Mouse (Mus musculus): ENCODE measurements around the gene Acoxl. TPM values are rescaled to one million over a fixed set of nuclear protein-coding genes. Genes with fewer than 3 reads are reported as not detected.

Acoxl gene
- polyA plus RNA-seq, 1 experiment from 2014 or later, result not detected

- H3K9ac ChIP-seq (replicated peaks; ENCODE audit: low read depth, low read length), result no peak overlapping the region
- no peaks in the 10 kb centered on the region for H3K36me3 ChIP-seq (ENCODE audit: control insufficient read depth, insufficient read depth)
- no peaks in the 10 kb centered on the region for H3K9me3 ChIP-seq (ENCODE audit: control insufficient read depth, low read length)
- no peak for ATAC-seq
- H3K4me2 ChIP-seq (ENCODE audit: low read length), result no peak overlapping the region
- no peak overlapping the region for H3K4me3 ChIP-seq (replicated peaks; ENCODE audit: low read length)
- 86% methylated on average over 2 of the region's 2 CpGs for WGBS
- H3K4me1 ChIP-seq (replicated peaks; ENCODE audit: control insufficient read depth, insufficient read depth, low read length), result no peaks in the 10 kb centered on the region
- H3K27me3 ChIP-seq (replicated peaks; ENCODE audit: control insufficient read depth, insufficient read depth, low read length), result no peaks in the 10 kb centered on the region
- no peak overlapping the region for H3K27ac ChIP-seq (ENCODE audit: low read length)
Observed at GRCm38 (mm10) chr2:128029968-128030367, 191.3 kb downstream of the Acoxl start.

GRCm38 (mm10) chr2:128032111-128032510 is 193.4 kb downstream of the Acoxl start:
- no peaks in the 10 kb centered on the region for H3K27me3 ChIP-seq (replicated peaks; ENCODE audit: control insufficient read depth, insufficient read depth, low read length)
- no peak overlapping the region for H3K4me2 ChIP-seq (ENCODE audit: low read length)
- no peak for ATAC-seq

GRCm38 (mm10) chr2:128033503-128033902 is 194.8 kb downstream of the Acoxl start:
- no peak overlapping the region for H3K9ac ChIP-seq (replicated peaks; ENCODE audit: low read depth, low read length)

More at GRCm38 (mm10) chr2:128032111-128032510, 193.4 kb downstream of the Acoxl start:
- Histone ChIP-seq H3K36me3 (ENCODE audit: control insufficient read depth, insufficient read depth) (no peaks in the 10 kb centered on the region), H3K4me1 (replicated peaks; ENCODE audit: control insufficient read depth, insufficient read depth, low read length) (no peaks in the 10 kb centered on the region), H3K27ac (ENCODE audit: low read length) (no peak overlapping the region), H3K4me3 (replicated peaks; ENCODE audit: low read length) (no peak overlapping the region), H3K9ac (replicated peaks; ENCODE audit: low read depth, low read length) (no peak overlapping the region), H3K9me3 (ENCODE audit: control insufficient read depth, low read length) (no peaks in the 10 kb centered on the region)
- 24% methylated on average over 4 of the region's 4 CpGs for WGBS

DNA sequence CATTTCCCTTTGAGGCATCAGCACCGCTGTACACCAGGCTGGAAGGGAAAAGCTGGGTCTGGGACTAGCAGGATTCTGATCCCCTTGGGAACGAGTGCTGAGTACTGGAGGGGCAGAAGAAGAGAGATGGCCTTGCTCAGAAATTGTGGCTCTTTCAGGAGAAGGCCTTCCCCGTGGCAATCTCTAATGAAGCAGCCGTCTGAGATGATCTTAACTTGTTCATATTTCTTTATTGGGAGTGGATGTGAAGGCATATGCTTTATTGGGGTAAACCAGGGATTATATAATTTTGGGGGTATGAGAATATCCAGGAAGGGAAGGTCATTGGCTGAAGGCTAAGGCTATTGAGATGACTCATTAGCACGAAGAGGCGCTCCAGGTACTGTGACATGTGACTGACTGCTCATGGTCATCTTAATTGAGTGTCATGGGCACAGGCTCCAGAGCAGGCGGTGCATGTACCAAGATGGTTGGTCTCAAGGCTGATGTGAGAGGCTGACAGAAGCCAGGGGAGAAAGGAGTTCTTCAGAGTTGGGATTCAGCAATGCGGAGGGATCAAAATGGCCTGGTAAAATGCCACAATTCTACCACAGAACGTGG is 195.5 kb downstream of the Acoxl start:
- H3K9ac ChIP-seq (replicated peaks; ENCODE audit: low read depth, low read length), result no peak overlapping the region
- no peaks in the 10 kb centered on the region for H3K4me1 ChIP-seq (replicated peaks; ENCODE audit: control insufficient read depth, insufficient read depth, low read length)
- no peak overlapping the region for H3K4me3 ChIP-seq (replicated peaks; ENCODE audit: low read length)
- no peak overlapping the region for H3K27ac ChIP-seq (ENCODE audit: low read length)
- no peak for ATAC-seq
- WGBS, result 90% methylated on average over 9 of the region's 9 CpGs
- H3K36me3 ChIP-seq (ENCODE audit: control insufficient read depth, insufficient read depth), result no peaks in the 10 kb centered on the region
- no peaks in the 10 kb centered on the region for H3K27me3 ChIP-seq (replicated peaks; ENCODE audit: control insufficient read depth, insufficient read depth, low read length)
- no peaks in the 10 kb centered on the region for H3K9me3 ChIP-seq (ENCODE audit: control insufficient read depth, low read length)
- no peak overlapping the region for H3K4me2 ChIP-seq (ENCODE audit: low read length)

More at GRCm38 (mm10) chr2:128033503-128033902, 194.8 kb downstream of the Acoxl start:
- Histone ChIP-seq H3K27me3 (replicated peaks; ENCODE audit: control insufficient read depth, insufficient read depth, low read length) (no peaks in the 10 kb centered on the region), H3K36me3 (ENCODE audit: control insufficient read depth, insufficient read depth) (no peaks in the 10 kb centered on the region), H3K27ac (ENCODE audit: low read length) (no peak overlapping the region), H3K4me3 (replicated peaks; ENCODE audit: low read length) (no peak overlapping the region), H3K9me3 (ENCODE audit: control insufficient read depth, low read length) (no peaks in the 10 kb centered on the region), H3K4me1 (replicated peaks; ENCODE audit: control insufficient read depth, insufficient read depth, low read length) (no peaks in the 10 kb centered on the region), H3K4me2 (ENCODE audit: low read length) (no peak overlapping the region)
- ATAC-seq, result no peak
- WGBS, result 76% methylated on average over 3 of the region's 3 CpGs

DNA sequence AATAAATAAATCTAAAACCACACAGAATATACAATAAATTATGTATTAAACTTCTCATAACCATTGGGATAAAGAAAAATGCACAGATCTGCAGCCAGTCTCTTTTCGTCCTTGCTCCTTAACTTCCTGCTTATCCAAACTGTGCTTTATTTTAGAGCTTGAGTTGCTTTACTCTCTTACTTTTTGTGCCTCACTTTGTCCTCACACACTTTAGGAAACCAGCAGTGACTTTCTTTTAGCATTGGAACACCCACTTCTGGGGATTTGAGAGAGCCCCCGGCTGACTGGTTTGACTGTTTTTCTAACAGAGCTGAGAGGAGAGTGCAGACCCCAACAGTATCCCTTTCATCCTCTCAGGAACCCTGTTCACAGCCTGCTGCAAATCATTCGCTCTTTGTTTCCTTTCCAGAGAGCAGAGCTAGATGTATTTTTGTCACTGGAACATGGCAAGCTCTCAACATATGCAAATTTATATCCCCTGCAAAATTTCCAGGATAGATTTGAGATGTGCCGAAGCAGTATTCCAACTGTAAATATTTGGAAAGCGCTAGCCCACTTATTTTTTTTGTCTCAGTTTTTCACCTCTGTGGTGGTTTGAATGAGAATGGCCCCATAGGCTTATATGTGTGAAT is 199.7 kb downstream of the Acoxl start:
- H3K4me3 ChIP-seq (replicated peaks; ENCODE audit: low read length), result no peak overlapping the region
- H3K4me1 ChIP-seq (replicated peaks; ENCODE audit: control insufficient read depth, insufficient read depth, low read length), result no peaks in the 10 kb centered on the region
- H3K4me2 ChIP-seq (ENCODE audit: low read length), result no peak overlapping the region
- WGBS, result 80% methylated on average over 5 of the region's 5 CpGs
- H3K36me3 ChIP-seq (ENCODE audit: control insufficient read depth, insufficient read depth), result no peaks in the 10 kb centered on the region
- H3K27ac ChIP-seq (ENCODE audit: low read length), result no peak overlapping the region
- no peak for ATAC-seq
- H3K27me3 ChIP-seq (replicated peaks; ENCODE audit: control insufficient read depth, insufficient read depth, low read length), result no peaks in the 10 kb centered on the region
- H3K9me3 ChIP-seq (ENCODE audit: control insufficient read depth, low read length), result no peaks in the 10 kb centered on the region
- H3K9ac ChIP-seq (replicated peaks; ENCODE audit: low read depth, low read length), result no peak overlapping the region

DNA sequence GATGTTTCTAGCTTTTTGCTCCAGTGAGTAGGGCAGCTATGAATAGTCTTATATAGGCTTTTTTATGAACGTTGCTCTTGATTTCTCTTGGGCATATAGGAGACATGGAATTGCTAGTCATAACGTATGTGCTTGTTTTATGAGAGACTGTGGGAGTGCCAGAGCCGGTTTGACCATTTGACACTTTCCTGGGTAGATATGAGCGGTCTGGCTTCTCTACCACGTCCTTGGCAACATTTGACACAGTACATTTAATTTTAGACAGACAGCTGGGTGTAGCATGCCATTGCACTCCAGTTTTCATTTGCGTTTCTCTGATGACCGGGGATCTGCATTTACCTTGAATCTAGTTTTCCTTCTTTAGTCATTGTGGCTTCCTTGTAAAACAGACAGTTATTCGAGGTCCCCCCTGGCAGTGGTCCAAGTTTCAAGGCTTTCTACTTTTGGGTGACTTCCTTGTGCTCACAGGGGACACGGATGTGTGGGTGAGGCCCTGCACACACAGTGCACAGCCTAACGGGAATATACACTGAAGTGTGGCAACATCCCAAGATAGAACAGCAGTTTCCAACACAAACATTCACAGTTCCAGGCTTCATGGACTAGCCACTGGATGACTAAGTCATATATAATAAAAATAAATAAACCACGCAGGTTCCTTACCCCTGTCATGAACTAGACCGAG is 202.5 kb downstream of the Acoxl start:
- no peaks in the 10 kb centered on the region for H3K9me3 ChIP-seq (ENCODE audit: control insufficient read depth, low read length)
- no peaks in the 10 kb centered on the region for H3K36me3 ChIP-seq (ENCODE audit: control insufficient read depth, insufficient read depth)
- no peak overlapping the region for H3K9ac ChIP-seq (replicated peaks; ENCODE audit: low read depth, low read length)
- H3K27me3 ChIP-seq (replicated peaks; ENCODE audit: control insufficient read depth, insufficient read depth, low read length), result no peaks in the 10 kb centered on the region
- H3K4me2 ChIP-seq (ENCODE audit: low read length), result no peak overlapping the region
- 83% methylated on average over 12 of the region's 12 CpGs for WGBS
- no peaks in the 10 kb centered on the region for H3K4me1 ChIP-seq (replicated peaks; ENCODE audit: control insufficient read depth, insufficient read depth, low read length)
- H3K27ac ChIP-seq (ENCODE audit: low read length), result no peak overlapping the region
- no peak for ATAC-seq
- H3K4me3 ChIP-seq (replicated peaks; ENCODE audit: low read length), result no peak overlapping the region

DNA sequence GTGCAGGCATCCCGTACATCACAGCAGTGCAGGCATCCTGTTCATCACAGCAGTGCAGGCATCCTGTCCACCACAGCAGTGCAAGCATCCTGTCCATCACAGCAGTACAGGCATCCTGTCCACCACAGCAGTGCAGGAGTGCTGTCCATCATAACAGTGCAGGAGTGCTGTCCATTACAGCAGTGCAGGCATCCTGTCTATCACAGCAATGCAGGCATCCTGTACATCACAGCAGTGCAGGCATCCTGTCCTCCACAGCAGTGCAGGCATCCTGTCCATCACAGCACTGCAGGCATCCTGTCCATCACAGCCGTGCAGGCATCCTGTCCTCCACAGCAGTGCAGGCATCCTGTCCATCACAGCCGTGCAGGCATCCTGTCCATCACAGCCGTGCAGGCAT is 207.8 kb downstream of the Acoxl start:
- ATAC-seq, result no peak
- Histone ChIP-seq H3K27me3 (replicated peaks; ENCODE audit: control insufficient read depth, insufficient read depth, low read length) (no peaks in the 10 kb centered on the region), H3K9ac (replicated peaks; ENCODE audit: low read depth, low read length) (no peak overlapping the region), H3K4me2 (ENCODE audit: low read length) (no peak overlapping the region), H3K36me3 (ENCODE audit: control insufficient read depth, insufficient read depth) (no peaks in the 10 kb centered on the region), H3K4me1 (replicated peaks; ENCODE audit: control insufficient read depth, insufficient read depth, low read length) (peaks cover 3% of the 10 kb centered on the region), H3K27ac (ENCODE audit: low read length) (no peak overlapping the region), H3K9me3 (ENCODE audit: control insufficient read depth, low read length) (no peaks in the 10 kb centered on the region), H3K4me3 (replicated peaks; ENCODE audit: low read length) (no peak overlapping the region)
- WGBS, result 70% methylated on average over 4 of the region's 4 CpGs

- H3K4me3 ChIP-seq (replicated peaks; ENCODE audit: low read length), result no peak overlapping the region
- H3K27me3 ChIP-seq (replicated peaks; ENCODE audit: control insufficient read depth, insufficient read depth, low read length), result no peaks in the 10 kb centered on the region
- H3K9ac ChIP-seq (replicated peaks; ENCODE audit: low read depth, low read length), result no peak overlapping the region
- no peak overlapping the region for H3K27ac ChIP-seq (ENCODE audit: low read length)
- WGBS, result 77% methylated on average over 4 of the region's 4 CpGs
- H3K4me2 ChIP-seq (ENCODE audit: low read length), result no peak overlapping the region
- H3K9me3 ChIP-seq (ENCODE audit: control insufficient read depth, low read length), result no peaks in the 10 kb centered on the region
- H3K4me1 ChIP-seq (replicated peaks; ENCODE audit: control insufficient read depth, insufficient read depth, low read length), result no peaks in the 10 kb centered on the region
- ATAC-seq, result no peak
- H3K36me3 ChIP-seq (ENCODE audit: control insufficient read depth, insufficient read depth), result no peaks in the 10 kb centered on the region
Observed at GRCm38 (mm10) chr2:128054905-128055304, 216.2 kb downstream of the Acoxl start.

GRCm38 (mm10) chr2:128057872-128058271 is 219.2 kb downstream of the Acoxl start:
- H3K27me3 ChIP-seq (replicated peaks; ENCODE audit: control insufficient read depth, insufficient read depth, low read length), result no peaks in the 10 kb centered on the region
- ATAC-seq, result no peak
- 94% methylated on average over 5 of the region's 5 CpGs for WGBS

More at GRCm38 (mm10) chr2:128057872-128058271, 219.2 kb downstream of the Acoxl start:
- H3K27ac ChIP-seq (ENCODE audit: low read length), result no peak overlapping the region
- H3K36me3 ChIP-seq (ENCODE audit: control insufficient read depth, insufficient read depth), result no peaks in the 10 kb centered on the region
- H3K9me3 ChIP-seq (ENCODE audit: control insufficient read depth, low read length), result no peaks in the 10 kb centered on the region
- H3K9ac ChIP-seq (replicated peaks; ENCODE audit: low read depth, low read length), result no peak overlapping the region
- H3K4me2 ChIP-seq (ENCODE audit: low read length), result no peak overlapping the region
- H3K4me1 ChIP-seq (replicated peaks; ENCODE audit: control insufficient read depth, insufficient read depth, low read length), result no peaks in the 10 kb centered on the region
- no peak overlapping the region for H3K4me3 ChIP-seq (replicated peaks; ENCODE audit: low read length)

Data from forebrain, embryonic 16.5 days (tissue).